Mouse (Mus musculus) embryonic facial prominence, embryonic 14.5 days (tissue): ENCODE measurements around the gene Polr3c. TPM values are rescaled to one million over a fixed set of nuclear protein-coding genes. Genes with fewer than 3 reads are reported as not detected.

Source experiments
- ATAC-seq: fragments of 200-750 bp; cut with Nextera tagmentation; 2 replicates; pipeline ENCODE4 v1.8.0; 2017; ENCODE audit warnings: low read depth, moderate number of reproducible peaks, moderate TSS enrichment
- DNase-seq: peaks from one replicate; pipeline ENCODE4 v3.0.0-alpha.2; 2015; ENCODE audit warnings: low spot score
- H3K27ac ChIP-seq: fragments of 300-500 bp; sonication (generic); replicated peaks from 2 replicates; pipeline ENCODE4 v1.5.1; 2014; ENCODE audit warnings: low read depth, mild to moderate bottlenecking, low read length, moderate library complexity
- H3K27me3 ChIP-seq: fragments of 300-500 bp; sonication (generic); replicated peaks from 2 replicates; pipeline ENCODE4 v1.6.1; 2014; ENCODE audit warnings: low read length; ENCODE audit not compliant: control insufficient read depth, insufficient read depth
- H3K36me3 ChIP-seq: fragments of 300-500 bp; sonication (generic); 2 replicates; pipeline ENCODE4 v1.6.1; 2014; ENCODE audit warnings: low read length, mixed read lengths; ENCODE audit not compliant: control insufficient read depth, insufficient read depth
- H3K4me1 ChIP-seq: fragments of 300-500 bp; sonication (generic); 2 replicates; pipeline ENCODE4 v1.6.1; 2014; ENCODE audit warnings: antibody characterized with exemption, low read length; ENCODE audit not compliant: control insufficient read depth, insufficient read depth
- H3K4me2 ChIP-seq: fragments of 300-500 bp; sonication (generic); 2 replicates; pipeline ENCODE4 v1.6.1; 2014; ENCODE audit warnings: low read depth, mild to moderate bottlenecking, low read length, moderate library complexity, mixed read lengths
- H3K4me3 ChIP-seq: fragments of 300-500 bp; sonication (generic); 2 replicates; pipeline ENCODE4 v1.5.1; 2014; ENCODE audit warnings: low read depth, mild to moderate bottlenecking, low read length
- H3K9ac ChIP-seq: fragments of 300-500 bp; sonication (generic); 2 replicates; pipeline ENCODE4 v1.6.1; 2014; ENCODE audit warnings: low read depth, mild to moderate bottlenecking, low read length, moderate library complexity, mixed read lengths
- H3K9me3 ChIP-seq: fragments of 300-500 bp; sonication (generic); 2 replicates; pipeline ENCODE4 v1.6.1; 2016; ENCODE audit warnings: low read length; ENCODE audit not compliant: control insufficient read depth
- WGBS: fragments of 180-500 bp; shearing (Covaris S2); extraction: QIAGEN DNeasy Blood & Tissue Kit; methylation state at CpG from one replicate; pipeline ENCODE4 v1.1.7; 2014; 5-methylcytosine and 5-hydroxymethylcytosine counted together
- polyA plus RNA-seq: library from polyadenylated mRNA; unstranded; fragments of >200 nt; fragmentation: Nextera tagmentation; extraction: Ambion mirVana; gene quantifications from 2 replicates; pipeline ENCODE4 v1.2.1, GENCODE M21; 2014

Polr3c gene
- polyA plus RNA-seq, 1 experiment from 2014 or later = 21.0 TPM

DNA sequence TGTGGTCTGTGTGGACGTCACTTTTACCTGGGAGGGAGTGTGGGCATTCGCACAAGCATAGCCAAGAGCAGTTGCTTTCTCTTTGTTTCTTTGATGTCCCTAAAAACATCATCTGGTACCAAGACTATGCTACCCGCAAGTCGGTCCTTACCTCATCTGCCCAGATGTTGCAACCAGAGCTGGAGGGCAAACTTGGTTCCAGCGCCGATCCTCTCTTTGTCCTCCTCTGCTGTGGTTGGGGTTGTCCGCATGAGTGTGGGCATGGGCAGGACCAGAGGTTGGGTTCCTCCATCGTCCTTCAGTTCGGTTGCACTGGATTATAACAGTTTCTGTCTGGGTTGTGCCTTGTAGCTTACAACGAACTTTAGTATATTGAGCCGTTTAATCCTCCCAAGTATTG, 21.2 kb downstream of the Polr3c start:
- 90% methylated on average over 11 of the region's 11 CpGs for WGBS
- no peak overlapping the region for H3K4me2 ChIP-seq
- H3K36me3 ChIP-seq = peaks cover 64% of the 10 kb centered on the region
- DNase-seq = no peak
- H3K27me3 ChIP-seq = 0 out of 2 replicates have a peak, but pooled peaks cover 3% of the 10 kb centered on the region
- no peaks in the 10 kb centered on the region for H3K9me3 ChIP-seq
- no peaks in the 10 kb centered on the region for H3K4me1 ChIP-seq
- no peak overlapping the region for H3K27ac ChIP-seq
- ATAC-seq = no peak
- H3K9ac ChIP-seq = no peak overlapping the region
- no peak overlapping the region for H3K4me3 ChIP-seq

DNA sequence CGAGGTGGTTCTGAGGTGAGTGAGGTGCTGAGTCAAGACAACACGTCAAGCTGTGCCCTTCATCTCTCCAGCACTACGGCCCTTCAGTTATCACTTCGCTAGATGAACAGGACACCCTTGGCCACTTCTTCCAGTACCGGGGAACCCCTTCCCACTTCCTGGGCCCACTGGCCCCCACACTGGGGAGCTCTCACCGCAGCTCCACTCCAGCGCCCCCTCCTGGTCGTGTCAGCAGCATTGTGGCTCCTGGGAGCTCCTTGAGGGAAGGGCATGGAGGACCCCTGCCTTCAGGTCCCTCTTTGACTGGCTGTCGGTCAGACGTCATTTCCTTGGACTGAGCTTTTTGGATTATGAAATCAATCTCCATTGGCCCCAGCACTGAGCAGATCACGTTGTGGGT, 22.6 kb downstream of the Polr3c start:
- 67% methylated on average over 11 of the region's 11 CpGs for WGBS
- H3K9me3 ChIP-seq = no peaks in the 10 kb centered on the region
- no peaks in the 10 kb centered on the region for H3K4me1 ChIP-seq
- DNase-seq (no peak), ATAC-seq (no peak)
- H3K27me3 ChIP-seq = 0 out of 2 replicates have a peak, but pooled peaks cover 3% of the 10 kb centered on the region
- no peak overlapping the region for H3K4me3 ChIP-seq
- no peak overlapping the region for H3K4me2 ChIP-seq
- H3K36me3 ChIP-seq = peaks cover 63% of the 10 kb centered on the region
- no peak overlapping the region for H3K27ac ChIP-seq
- H3K9ac ChIP-seq = no peak overlapping the region

DNA sequence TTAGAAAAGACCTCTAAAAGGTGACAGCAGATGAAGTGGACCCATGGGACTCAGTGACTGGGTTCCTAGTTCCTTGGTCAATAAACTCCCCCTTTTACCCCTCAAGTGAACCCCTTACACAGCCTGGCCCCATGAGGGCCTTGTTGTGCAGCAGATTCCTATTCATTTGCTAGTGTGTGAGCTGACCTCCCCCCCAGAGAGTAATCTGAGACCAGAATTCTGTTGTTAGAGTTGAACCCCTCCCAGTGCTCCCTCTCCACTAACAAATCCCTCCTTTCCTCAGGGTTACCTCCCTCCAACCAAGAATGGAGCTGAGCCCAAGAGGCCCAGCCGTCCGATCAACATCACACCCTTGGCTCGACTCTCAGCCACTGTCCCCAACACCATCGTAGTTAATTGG, 26.4 kb downstream of the Polr3c start:
- Histone ChIP-seq H3K9ac (no peak overlapping the region), H3K27me3 (no peaks in the 10 kb centered on the region), H3K4me3 (no peak overlapping the region), H3K36me3 (peaks cover 68% of the 10 kb centered on the region), H3K27ac (no peak overlapping the region), H3K4me2 (no peak overlapping the region), H3K9me3 (no peaks in the 10 kb centered on the region), H3K4me1 (peaks cover 8% of the 10 kb centered on the region; the same call in 1 of the 2 replicates)
- no peak for DNase-seq
- ATAC-seq = no peak
- WGBS = 89% methylated on average over 4 of the region's 4 CpGs

DNA sequence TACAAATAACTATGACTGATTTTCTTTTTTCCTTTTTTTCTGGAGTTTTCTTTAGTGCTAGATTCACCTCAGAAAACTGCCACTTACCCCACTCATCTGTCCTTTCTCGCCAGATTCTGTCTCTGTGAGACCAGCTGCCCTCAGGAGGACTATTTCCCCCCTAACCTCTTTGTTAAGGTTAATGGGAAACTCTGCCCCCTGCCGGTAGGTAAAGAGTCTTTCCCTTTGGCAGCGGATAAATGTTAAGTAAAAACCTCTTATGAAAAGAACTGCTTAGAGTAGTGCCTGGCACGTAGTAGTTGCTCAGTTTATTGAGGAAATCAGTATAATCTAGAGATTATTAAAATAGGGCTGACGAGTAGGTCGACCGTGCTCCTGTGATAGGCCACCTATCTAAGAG, 27.1 kb downstream of the Polr3c start:
- no peak for ATAC-seq
- no peak for DNase-seq
- peaks cover 13% of the 10 kb centered on the region; the same call in 1 of the 2 replicates for H3K4me1 ChIP-seq
- WGBS = 57% methylated on average over 7 of the region's 7 CpGs
- H3K4me2 ChIP-seq = no peak overlapping the region
- H3K27me3 ChIP-seq = no peaks in the 10 kb centered on the region
- H3K27ac ChIP-seq = no peak overlapping the region
- no peaks in the 10 kb centered on the region for H3K9me3 ChIP-seq
- peaks cover 61% of the 10 kb centered on the region for H3K36me3 ChIP-seq
- H3K9ac ChIP-seq = no peak overlapping the region
- H3K4me3 ChIP-seq = no peak overlapping the region

DNA sequence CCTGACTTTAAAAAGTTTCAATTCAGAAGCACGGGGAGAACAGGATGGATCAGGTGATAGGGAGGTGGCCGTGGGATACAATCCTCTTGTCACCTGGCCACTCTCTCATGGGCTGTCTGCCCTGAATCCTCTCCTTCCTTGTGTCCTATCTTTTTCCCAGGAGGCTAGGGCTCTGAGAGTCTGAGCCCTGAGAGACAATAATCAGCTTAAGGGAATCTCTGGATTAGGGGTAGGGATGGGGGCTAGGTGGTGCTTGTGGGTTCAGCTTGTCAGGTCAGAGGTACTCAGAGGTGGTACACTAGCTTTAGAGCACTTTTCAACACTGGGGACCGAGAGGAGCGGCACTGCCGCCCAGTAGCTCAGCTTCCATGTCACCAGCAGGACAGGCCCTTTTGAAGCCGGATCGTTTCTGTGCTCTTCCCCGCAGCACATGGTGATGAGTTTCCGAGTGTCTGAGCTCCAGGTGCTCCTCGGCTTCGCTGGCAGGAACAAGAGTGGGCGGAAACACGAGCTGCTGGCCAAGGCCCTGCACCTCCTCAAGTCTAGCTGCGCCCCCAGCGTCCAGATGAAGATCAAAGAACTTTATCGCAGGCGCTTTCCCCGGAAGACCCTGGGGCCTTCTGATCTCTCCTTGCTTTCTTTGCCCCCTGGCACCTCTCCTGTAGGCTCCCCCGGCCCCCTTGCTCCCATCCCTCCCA, 28.3 kb downstream of the Polr3c start:
- H3K4me2 ChIP-seq = no peak overlapping the region
- 45% methylated on average over 19 of the region's 19 CpGs for WGBS

DNA sequence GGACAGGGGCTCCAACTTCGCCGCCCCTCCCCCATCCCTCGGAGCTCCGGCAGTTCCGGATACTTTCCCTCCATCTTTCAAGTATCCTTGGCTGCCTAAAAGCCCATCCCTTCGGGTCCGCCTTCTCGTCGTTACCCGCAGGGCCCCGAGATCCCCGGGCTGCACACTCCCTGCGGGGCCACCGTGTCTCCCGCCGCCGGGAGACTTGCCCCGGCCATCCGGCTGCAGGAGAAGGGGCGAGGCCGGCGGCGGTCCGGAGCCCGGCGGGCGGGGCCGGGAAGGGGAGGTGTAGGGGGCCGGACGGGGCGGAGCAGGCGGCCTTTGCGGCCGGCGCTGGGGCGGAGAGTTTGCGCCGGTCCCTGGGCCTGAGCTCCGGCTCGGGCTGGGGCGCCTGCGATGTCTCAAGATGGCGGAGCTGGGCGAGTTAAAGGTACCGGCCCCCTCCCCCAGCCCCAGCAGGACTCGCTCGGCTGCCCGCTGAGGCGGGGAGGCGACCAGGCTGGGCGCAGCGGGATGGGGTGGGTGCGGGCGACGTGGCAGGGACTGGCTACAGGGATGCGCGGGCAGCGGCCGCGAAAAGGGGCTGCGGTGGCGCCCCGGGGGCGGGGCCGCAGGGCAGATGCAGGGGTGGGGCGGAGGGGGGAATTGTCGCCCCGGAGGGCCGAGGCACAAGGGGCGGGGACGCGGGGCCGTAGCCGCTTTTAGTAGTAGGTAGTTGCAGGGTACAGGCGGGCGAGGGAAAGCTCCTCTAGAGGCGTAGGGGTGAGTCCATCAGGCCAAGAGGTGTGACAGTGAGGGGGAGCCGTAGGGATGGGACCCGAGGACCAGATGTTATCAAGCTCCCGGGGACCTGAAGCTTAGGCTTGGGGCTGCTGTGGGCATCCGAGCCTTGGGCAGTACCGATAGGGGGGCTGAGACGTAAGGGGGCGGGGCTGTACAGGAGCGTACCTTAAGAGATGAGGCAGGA, 30.4 kb downstream of the Polr3c start:
- Histone ChIP-seq H3K4me1 (peaks cover 13% of the 10 kb centered on the region; the same call in 1 of the 2 replicates), H3K27ac (peak overlapping the region; percentile 93), H3K4me2 (peak overlapping the region; percentile 85), H3K4me3 (peak overlapping the region; percentile 76), H3K27me3 (no peaks in the 10 kb centered on the region), H3K36me3 (peaks cover 28% of the 10 kb centered on the region), H3K9me3 (no peaks in the 10 kb centered on the region), H3K9ac (peak overlapping the region; percentile 82)
- WGBS = 1% methylated on average over 41 of the region's 85 CpGs
- ATAC-seq (peak; percentile 95), DNase-seq (peak; percentile 95)

More for the DNA sequence above, 28.3 kb downstream of the Polr3c start:
- no peak for ATAC-seq
- no peak overlapping the region for H3K27ac ChIP-seq
- H3K36me3 ChIP-seq = peaks cover 49% of the 10 kb centered on the region
- no peaks in the 10 kb centered on the region for H3K27me3 ChIP-seq
- no peak overlapping the region for H3K4me3 ChIP-seq
- H3K9me3 ChIP-seq = no peaks in the 10 kb centered on the region
- H3K9ac ChIP-seq = peak overlapping the region; percentile 25; the same call in 1 of the 2 replicates
- DNase-seq = no peak
- H3K4me1 ChIP-seq = peaks cover 13% of the 10 kb centered on the region; the same call in 1 of the 2 replicates

DNA sequence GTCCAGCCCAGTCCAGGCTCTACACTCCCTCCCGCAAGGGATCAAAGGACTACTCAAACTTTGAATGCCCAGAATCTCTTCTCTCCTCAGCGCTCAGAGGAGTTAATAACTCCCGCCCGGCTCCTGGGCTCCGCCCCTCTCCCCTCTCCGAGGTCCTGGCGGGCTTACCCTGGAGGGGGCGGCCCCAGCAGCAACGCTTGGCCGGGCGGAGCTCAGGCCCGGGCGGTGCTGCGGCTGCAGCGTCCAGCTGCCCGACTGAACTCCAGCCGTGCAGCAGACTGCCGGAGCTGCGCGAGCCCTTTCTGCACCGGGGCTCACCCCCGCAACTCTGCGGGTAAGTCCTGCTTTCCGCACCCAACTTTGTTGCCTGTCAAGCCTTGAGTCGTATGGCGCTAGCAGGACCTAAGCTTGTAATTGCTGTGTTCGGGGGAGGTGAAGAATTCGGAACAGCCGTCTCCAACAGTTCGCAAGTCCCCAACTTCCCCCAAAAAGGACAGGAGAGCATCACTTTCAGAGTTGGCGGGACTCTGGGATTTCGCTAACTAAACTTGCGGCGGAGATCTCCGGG, 31.1 kb downstream of the Polr3c start, which contains the start of gene Pias3:
TSS of gene Pias3 (plus strand) at position 187 of the 568 bp plus-strand sequence.
- Histone ChIP-seq H3K9ac (peak within 1 kb of the TSS; percentile 82), H3K36me3 (peaks cover 20% of the 10 kb centered on the region), H3K4me3 (peak within 1 kb of the TSS; percentile 76), H3K27ac (peak within 1 kb of the TSS; percentile 93), H3K27me3 (no peaks in the 10 kb centered on the region), H3K4me2 (peak within 1 kb of the TSS; percentile 85), H3K9me3 (no peaks in the 10 kb centered on the region), H3K4me1 (peaks cover 13% of the 10 kb centered on the region; the same call in 1 of the 2 replicates)
- DNase-seq = peak; percentile 95
- ATAC-seq = peak; percentile 88
- WGBS = under 1% methylated on average over 32 of the region's 35 CpGs

DNA sequence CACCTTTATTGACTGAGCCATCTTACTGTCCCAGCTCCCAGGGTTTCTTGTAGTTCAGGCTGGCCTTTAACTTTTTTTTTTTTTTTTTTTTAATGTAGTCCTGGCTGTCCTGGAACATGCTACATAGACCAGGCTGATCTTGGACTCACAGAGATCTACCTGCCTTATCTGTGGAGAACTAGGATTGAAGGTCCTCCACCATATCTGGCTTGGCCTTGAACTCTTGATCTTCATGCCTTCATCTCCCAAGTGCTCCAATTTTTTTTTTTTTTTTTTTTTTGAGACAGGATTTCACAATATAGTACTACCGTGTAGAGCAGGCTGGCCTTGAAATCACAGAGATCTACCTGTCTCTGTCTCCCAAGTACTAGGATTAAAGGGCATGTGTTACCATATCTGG, 33.8 kb downstream of the Polr3c start:
- 86% methylated on average over 1 of the region's 1 CpGs for WGBS

More for the DNA sequence above, 33.8 kb downstream of the Polr3c start:
- Histone ChIP-seq H3K4me1 (peaks cover 13% of the 10 kb centered on the region; the same call in 1 of the 2 replicates), H3K9ac (no peak overlapping the region), H3K4me3 (no peak overlapping the region), H3K9me3 (no peaks in the 10 kb centered on the region), H3K4me2 (no peak overlapping the region), H3K27ac (no peak overlapping the region), H3K36me3 (no peaks in the 10 kb centered on the region), H3K27me3 (no peaks in the 10 kb centered on the region)
- ATAC-seq = no peak
- no peak for DNase-seq
